Mouse (Mus musculus) cortical plate, adult 2 months (tissue): ENCODE data around the gene Hivep2. TPM values are rescaled to one million over a fixed set of nuclear protein-coding genes. Genes with fewer than 3 reads are reported as not detected.

ENCODE experiments used
- H3K27ac ChIP-seq: fragments of 200-500 bp; 2 replicates; pipeline ENCODE4 v1.5.1; 2012; ENCODE audit warnings: low read length, control low read depth, inconsistent platforms; ENCODE audit not compliant: insufficient read depth
- H3K4me1 ChIP-seq: fragments of 200-500 bp; 2 replicates; pipeline ENCODE4 v1.6.1; 2011; ENCODE audit warnings: low read length; ENCODE audit not compliant: control insufficient read depth, insufficient read depth
- H3K4me3 ChIP-seq: fragments of 200-500 bp; 2 replicates; pipeline ENCODE4 v1.5.1; 2011; ENCODE audit warnings: mild to moderate bottlenecking, low read length, control low read depth; ENCODE audit not compliant: insufficient read depth
- CTCF ChIP-seq: fragments of 200-500 bp; IDR thresholded peaks from 2 replicates; pipeline ENCODE4 v1.5.1; 2011; ENCODE audit warnings: mild to moderate bottlenecking, control low read depth, low read length; ENCODE audit not compliant: insufficient read depth; ENCODE audit errors: extremely low read depth
- POLR2A ChIP-seq: fragments of 200-500 bp; IDR thresholded peaks from 2 replicates; pipeline ENCODE4 v1.6.1; 2011; ENCODE audit warnings: mild to moderate bottlenecking, low read length, control low read depth; ENCODE audit not compliant: insufficient read depth; ENCODE audit errors: extremely low read depth
- polyA plus RNA-seq: library from polyadenylated mRNA; depleted of rRNA; stranded (reverse); fragments of >200 nt; gene quantifications from 2 replicates; pipeline ENCODE4 v1.2.3, GENCODE M21; 2012

Gene Hivep2
- polyA plus RNA-seq, 1 experiment, result 101 TPM

- Histone ChIP-seq H3K27ac (no peak overlapping the region), H3K4me3 (no peak overlapping the region), H3K4me1 (no peaks in the 10 kb centered on the region)
- TF ChIP-seq CTCF (no peak), POLR2A (no peak)
Measured at GRCm38 (mm10) chr10:13946498-13946897, 19.4 kb upstream of the Hivep2 start.

GRCm38 (mm10) chr10:13962965-13963364 is 2.9 kb upstream of the Hivep2 start:
- no peak for TF ChIP-seq CTCF
- H3K4me3 ChIP-seq, result no peak overlapping the region
- H3K27ac ChIP-seq, result no peak overlapping the region
- no peaks in the 10 kb centered on the region for H3K4me1 ChIP-seq

GRCm38 (mm10) chr10:13963908-13964500 is 1.9 kb upstream of the Hivep2 start:
- Histone ChIP-seq H3K4me3 (peak overlapping the region; percentile 83), H3K4me1 (no peaks in the 10 kb centered on the region), H3K27ac (peak overlapping the region; percentile 99)
- no peak for TF ChIP-seq POLR2A
- TF ChIP-seq CTCF, result no peak

- Histone ChIP-seq H3K4me3 (peak overlapping the region; percentile 83), H3K27ac (peak overlapping the region; percentile 99), H3K4me1 (no peaks in the 10 kb centered on the region)
- TF ChIP-seq POLR2A, result no peak
- TF ChIP-seq CTCF, result no peak
Measured at GRCm38 (mm10) chr10:13964501-13965281, 1.2 kb upstream of the Hivep2 start.

- H3K4me3 ChIP-seq, result peak overlapping the region; percentile 83
- peak overlapping the region; percentile 99 for H3K27ac ChIP-seq
- TF ChIP-seq POLR2A (peak; percentile 82; the same call in 1 of the 2 replicates), CTCF (no peak)
- no peaks in the 10 kb centered on the region for H3K4me1 ChIP-seq
Measured at GRCm38 (mm10) chr10:13965316-13965973, 430 bp upstream of the Hivep2 start.

- H3K4me3 ChIP-seq, result peak overlapping the region; percentile 83
- no peak for TF ChIP-seq CTCF
- TF ChIP-seq POLR2A, result no peak
- H3K27ac ChIP-seq, result peak overlapping the region; percentile 99
- H3K4me1 ChIP-seq, result peaks cover 2% of the 10 kb centered on the region; the same call in 1 of the 2 replicates
Measured at GRCm38 (mm10) chr10:13966830-13967450, 1.1 kb downstream of the Hivep2 start.

GRCm38 (mm10) chr10:13967451-13968233 is 1.8 kb downstream of the Hivep2 start:
- H3K27ac ChIP-seq, result peak overlapping the region; percentile 98
- peaks cover 2% of the 10 kb centered on the region; the same call in 1 of the 2 replicates for H3K4me1 ChIP-seq
- TF ChIP-seq POLR2A, result peak; percentile 89
- TF ChIP-seq CTCF, result no peak
- peak overlapping the region; percentile 83 for H3K4me3 ChIP-seq

- peaks cover 2% of the 10 kb centered on the region; the same call in 1 of the 2 replicates for H3K4me1 ChIP-seq
- H3K27ac ChIP-seq, result peak overlapping the region; percentile 98
- peak overlapping the region; percentile 83 for H3K4me3 ChIP-seq
- TF ChIP-seq CTCF (no peak), POLR2A (no peak)
Measured at GRCm38 (mm10) chr10:13968234-13968555, 2.3 kb downstream of the Hivep2 start.

GRCm38 (mm10) chr10:13968989-13969388 is 3.1 kb downstream of the Hivep2 start:
- 0 out of 2 replicates have a peak, but pooled peaks have one; percentile 14 for TF ChIP-seq CTCF
- TF ChIP-seq POLR2A, result no peak
- Histone ChIP-seq H3K27ac (no peak overlapping the region), H3K4me3 (peak overlapping the region; percentile 35; the same call in 1 of the 2 replicates), H3K4me1 (peaks cover 5% of the 10 kb centered on the region)
